Mouse (Mus musculus) Patski (cell line): Measurements from ENCODE around the gene Fgfr2. TPM values are rescaled to one million over a fixed set of nuclear protein-coding genes. Genes with fewer than 3 reads are reported as not detected.

Source experiments
- ATAC-seq: fragments of 100-300 bp; one replicate; pipeline ENCODE4 v1.8.0; 2021
- CTCF ChIA-PET: fragments of 350-600 bp; sonication (Branson Sonifier 250); formaldehyde crosslinking; loops from one replicate; lab custom pipeline; 2022; ENCODE audit warnings: inconsistent platforms; lab: Charles Lee
- POLR2A ChIA-PET: fragments of 350-600 bp; sonication (Branson Sonifier 250); formaldehyde crosslinking; loops from one replicate; lab custom pipeline; 2022; ENCODE audit warnings: antibody characterized with exemption, inconsistent platforms; lab: Charles Lee
- DNase-seq: peaks from one replicate; pipeline ENCODE4 v3.0.0-alpha.2; 2011; ENCODE audit warnings: low read depth, low spot score
- H3K27me3 ChIP-seq: fragments of 371-371 bp; one replicate; pipeline ENCODE4 v1.5.1; 2021
- CTCF ChIP-seq: fragments of 100-300 bp; IDR thresholded peaks from one replicate; pipeline ENCODE4 v1.5.1; 2021
- in situ Hi-C: fragments of 300-500 bp; cut with MboI; formaldehyde crosslinking; loops from 3 replicates; pipeline ENCODE4 v1.11.1; 2018; ENCODE audit warnings: low pct_unique_long_range_greater_than_20kb, mixed read lengths
- polyA plus RNA-seq: library from polyadenylated mRNA; unstranded; gene quantifications from one replicate; pipeline ENCODE4 v1.2.3, GENCODE M21; 2021

Gene Fgfr2
- polyA plus RNA-seq, 1 experiment from 2014 or later: 48.8 TPM

DNA sequence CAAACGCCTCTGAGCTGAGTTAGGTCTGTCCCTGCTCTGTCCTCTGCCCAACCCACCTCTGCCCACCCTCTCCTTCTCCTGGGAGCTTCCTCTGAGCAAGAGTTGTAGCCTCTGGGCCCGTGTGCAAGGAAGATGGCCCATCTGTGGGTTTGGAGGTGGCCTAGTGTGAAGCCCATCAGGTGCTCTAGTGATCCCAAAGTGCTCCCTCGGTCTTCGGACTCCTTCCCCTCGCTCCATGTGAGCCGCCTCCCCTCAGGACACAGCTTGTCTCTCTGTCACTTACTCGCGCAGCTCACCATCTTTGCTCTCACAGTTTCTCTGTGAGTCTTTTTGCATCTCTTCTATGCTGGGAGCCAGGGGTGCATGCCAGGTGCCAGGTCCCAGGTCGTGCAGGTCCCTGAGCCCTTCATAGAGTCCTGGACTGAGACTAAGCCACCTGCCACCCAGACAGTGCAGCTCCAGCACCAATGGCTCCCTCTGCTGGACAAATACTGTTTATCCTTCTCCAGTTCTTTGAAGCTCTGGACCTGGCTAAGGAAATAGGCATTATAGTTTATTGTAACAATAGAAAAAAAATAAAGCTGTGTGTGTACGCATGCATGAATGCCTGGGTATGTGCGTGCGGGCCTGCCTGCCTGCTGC lies 484.6 kb downstream of the Fgfr2 start:
- POLR2A ChIA-PET: no interaction called here
- in situ Hi-C loops: no loop called here
- peak; percentile 85 for TF ChIP-seq CTCF
- no peaks in the 10 kb centered on the region for H3K27me3 ChIP-seq
- DNase-seq (no peak), ATAC-seq (peak; percentile 45)
- CTCF ChIA-PET: interaction anchor here (0.6 to 3.2 kb wide), 10 partner anchors 9 to 87 kb away, joined by 3 to 12 read pairs (median 4); no protein-coding TSS in a partner anchor

DNA sequence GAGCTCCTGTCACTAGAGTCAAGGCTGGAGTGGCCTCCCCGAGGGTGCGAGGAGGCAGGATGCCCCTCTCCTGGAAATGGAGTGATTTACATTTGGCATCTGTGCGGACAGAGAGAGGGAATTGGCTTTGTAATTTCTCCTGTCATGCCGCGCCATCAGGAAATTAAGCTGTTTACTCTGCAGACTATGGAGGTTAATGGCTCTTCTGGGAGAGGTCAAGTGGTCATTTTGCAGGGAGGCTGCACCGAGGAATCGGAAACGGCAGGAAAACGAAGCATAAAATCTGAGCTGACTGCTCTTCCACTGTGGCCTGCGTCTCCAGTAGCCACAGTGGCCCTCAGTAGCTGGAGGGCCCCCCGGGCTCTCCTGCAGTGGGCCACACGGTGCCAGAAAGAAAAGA lies 485.9 kb downstream of the Fgfr2 start:
- TF ChIP-seq CTCF: no peak
- in situ Hi-C loops: no loop called here
- ATAC-seq (no peak), DNase-seq (no peak)
- CTCF ChIA-PET: interaction anchor here (1.3 to 3.2 kb wide), 3 partner anchors 8 to 23 kb away, joined by 3 to 12 read pairs (median 11); no protein-coding TSS in a partner anchor
- H3K27me3 ChIP-seq: no peaks in the 10 kb centered on the region
- POLR2A ChIA-PET: interaction anchor here (1.1 kb wide), 1 partner anchor 12 kb away, joined by 3 read pairs; no protein-coding TSS in a partner anchor

DNA sequence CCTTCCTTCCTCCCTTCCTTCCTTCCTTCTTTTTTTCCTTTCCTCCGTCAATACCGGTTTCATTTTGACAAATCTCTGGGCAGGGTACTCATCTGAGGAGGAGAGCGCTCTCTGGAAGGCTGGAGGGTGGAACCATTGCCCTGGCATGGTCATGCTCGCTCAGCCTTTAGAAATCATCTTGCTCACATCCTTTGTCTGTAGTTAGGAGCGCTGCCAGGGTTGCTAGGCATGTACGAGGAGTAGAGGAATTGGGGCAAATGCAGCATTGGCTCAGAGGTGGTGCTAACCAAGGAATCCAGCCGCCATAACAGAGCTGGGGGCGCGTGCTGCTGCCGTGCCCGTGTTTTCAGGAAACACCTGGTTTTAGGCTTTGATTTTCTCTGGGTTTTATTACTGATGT lies 491.8 kb downstream of the Fgfr2 start:
- no peaks in the 10 kb centered on the region for H3K27me3 ChIP-seq
- DNase-seq (no peak), ATAC-seq (no peak)
- ChIA-PET POLR2A (no interaction called here), CTCF (no interaction called here)
- TF ChIP-seq CTCF: no peak
- in situ Hi-C loops: no loop called here

DNA sequence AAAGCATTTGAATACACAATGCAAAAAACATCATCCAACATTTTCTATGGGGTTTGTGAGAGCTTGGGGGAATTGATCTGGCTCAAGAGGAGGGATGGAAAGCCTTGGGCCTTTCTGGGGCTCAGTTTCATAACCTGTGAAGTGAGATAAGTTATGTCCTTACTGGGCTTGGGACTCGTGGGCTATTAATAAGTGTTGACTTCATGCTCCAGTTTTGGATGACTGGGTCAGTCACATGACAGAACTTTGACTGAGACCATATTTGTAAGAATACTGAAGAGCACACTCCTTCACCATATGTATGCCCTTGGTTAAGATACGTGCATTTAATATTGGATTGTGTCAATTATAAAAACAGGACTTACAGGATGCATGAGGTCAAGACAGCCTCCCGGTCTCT lies 495.7 kb downstream of the Fgfr2 start:
- in situ Hi-C loops: no loop called here
- DNase-seq (no peak), ATAC-seq (no peak)
- TF ChIP-seq CTCF: no peak
- CTCF ChIA-PET: interaction anchor here (1.0 to 1.2 kb wide), 3 partner anchors 11 to 35 kb away, joined by 3 read pairs; no protein-coding TSS in a partner anchor
- POLR2A ChIA-PET: interaction anchor here (0.6 kb wide), 1 partner anchor 94 kb away, joined by 3 read pairs; no protein-coding TSS in a partner anchor
- no peaks in the 10 kb centered on the region for H3K27me3 ChIP-seq

DNA sequence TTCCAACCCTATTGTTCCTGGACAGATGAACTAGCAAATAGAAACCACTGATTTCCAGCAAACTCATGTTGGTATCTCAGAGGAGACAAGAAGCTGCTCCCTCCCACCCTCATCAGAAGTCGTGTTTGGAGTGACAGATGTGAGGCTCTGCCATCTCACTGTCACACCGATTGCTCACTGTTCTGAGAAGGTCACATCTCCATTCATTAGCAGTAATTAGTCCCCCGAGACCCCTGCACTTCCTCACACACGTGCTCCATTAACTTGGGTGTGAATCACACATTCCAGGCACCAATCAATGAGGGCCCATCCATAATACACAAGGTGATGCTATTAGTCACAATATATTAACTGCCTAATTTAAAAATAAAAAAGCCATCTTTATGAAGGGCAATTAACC lies 497.0 kb downstream of the Fgfr2 start:
- DNase-seq (no peak), ATAC-seq (no peak)
- ChIA-PET CTCF (interaction anchor here (1.7 to 3.0 kb wide), 2 partner anchors 8 to 12 kb away, joined by 4 to 12 read pairs; no protein-coding TSS in a partner anchor), POLR2A (no interaction called here)
- no peaks in the 10 kb centered on the region for H3K27me3 ChIP-seq
- in situ Hi-C loops: no loop called here
- TF ChIP-seq CTCF: no peak

DNA sequence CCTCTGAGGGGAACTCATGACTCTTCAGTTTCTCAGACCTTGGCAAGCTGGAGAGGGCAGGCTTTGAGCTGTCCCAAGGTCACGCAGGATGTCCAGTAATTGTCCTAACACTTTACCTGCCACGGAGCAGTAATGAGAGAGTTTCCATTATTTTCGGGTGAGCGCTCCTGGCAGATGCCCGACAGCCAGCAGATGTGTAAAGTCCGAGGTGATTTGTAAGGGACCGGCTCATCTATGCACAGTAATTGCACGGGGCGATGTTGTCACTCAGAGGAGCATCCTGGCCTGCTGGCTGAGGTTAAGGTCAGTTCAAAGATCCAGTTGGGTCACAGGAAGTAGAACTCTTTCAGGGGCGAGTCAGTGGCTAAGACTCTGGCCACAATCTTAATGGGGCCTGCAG lies 499.0 kb downstream of the Fgfr2 start:
- ChIA-PET POLR2A (no interaction called here), CTCF (interaction anchor here (1.4 to 3.0 kb wide), 2 partner anchors 10 to 14 kb away, joined by 3 to 12 read pairs; no protein-coding TSS in a partner anchor)
- no peaks in the 10 kb centered on the region for H3K27me3 ChIP-seq
- in situ Hi-C loops: loop anchor here (5.0 kb wide), 1 partner anchor 52 kb away; no protein-coding TSS in a partner anchor
- DNase-seq (no peak), ATAC-seq (no peak)
- TF ChIP-seq CTCF: no peak

DNA sequence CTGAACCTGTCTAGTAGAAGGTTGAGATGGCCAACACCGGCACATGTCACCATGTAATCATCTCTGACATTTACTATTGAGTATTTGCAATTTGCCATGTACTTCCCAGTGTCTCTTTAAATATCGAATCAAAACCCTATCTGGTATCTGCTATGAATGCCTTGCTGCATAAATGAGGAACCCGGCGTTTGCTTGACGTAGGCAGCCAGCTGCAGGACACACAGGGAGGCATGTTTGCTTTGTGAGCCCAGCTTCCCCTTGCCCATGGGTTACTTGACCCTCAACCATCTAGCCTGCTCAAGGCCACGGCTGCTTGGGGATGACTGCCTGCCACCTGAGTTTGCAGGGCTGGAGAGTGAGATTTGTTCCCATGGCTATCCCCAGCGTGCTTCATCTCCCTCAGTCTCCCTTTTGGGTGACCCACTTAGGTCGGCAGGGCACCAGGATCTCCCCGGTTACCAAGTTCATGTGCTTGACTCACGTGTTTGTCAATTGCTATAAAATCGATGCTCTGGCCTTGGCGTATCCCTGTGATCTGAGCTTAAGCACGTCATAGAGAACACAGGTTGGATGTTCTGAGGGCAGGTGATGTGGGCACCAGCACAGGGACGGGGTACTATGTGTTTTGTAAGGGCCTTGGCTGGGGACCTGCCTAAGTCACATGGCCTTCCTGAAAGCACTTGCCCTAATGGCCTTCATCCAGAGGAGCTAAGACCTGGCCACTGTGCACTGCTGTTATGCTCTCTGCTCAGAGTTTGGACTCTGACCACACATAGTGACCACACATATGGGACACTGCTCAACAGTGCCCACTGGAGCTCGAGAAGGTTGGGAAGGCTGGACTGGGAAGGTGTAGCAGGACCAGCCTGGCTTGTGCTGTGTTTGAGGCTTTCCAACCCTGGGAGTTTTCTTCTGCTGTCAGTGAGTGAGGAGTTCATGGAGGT lies 502.9 kb downstream of the Fgfr2 start:
- POLR2A ChIA-PET: no interaction called here
- ATAC-seq: no peak

DNA sequence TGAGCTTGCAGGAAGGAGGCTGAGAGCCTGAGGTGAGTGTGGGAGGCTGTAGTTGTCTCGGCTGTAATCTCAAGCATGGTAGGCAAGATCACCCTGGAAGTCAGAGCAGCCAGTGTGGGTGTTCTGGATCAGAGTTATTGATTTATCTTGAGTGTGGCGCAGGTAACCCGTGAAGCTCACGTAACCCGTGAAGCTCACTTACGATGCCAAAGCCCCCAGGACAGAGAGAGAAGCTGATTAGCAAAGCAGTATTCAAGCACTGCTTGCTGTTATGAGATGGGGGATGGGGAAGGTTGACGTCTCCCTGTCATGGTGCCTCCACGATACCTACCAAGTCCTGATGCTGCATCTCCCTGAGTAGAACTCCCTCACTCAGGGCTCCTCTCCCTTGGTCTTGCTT lies 503.6 kb downstream of the Fgfr2 start:
- in situ Hi-C loops: no loop called here
- H3K27me3 ChIP-seq: no peaks in the 10 kb centered on the region
- ATAC-seq (no peak), DNase-seq (no peak)
- ChIA-PET POLR2A (no interaction called here), CTCF (no interaction called here)
- TF ChIP-seq CTCF: no peak

More for the DNA sequence above, 502.9 kb downstream of the Fgfr2 start:
- TF ChIP-seq CTCF: no peak
- CTCF ChIA-PET: interaction anchor here (1.0 kb wide), 1 partner anchor 12 kb away, joined by 3 read pairs; no protein-coding TSS in a partner anchor
- no peak for DNase-seq
- in situ Hi-C loops: loop anchor here (5.0 kb wide), 1 partner anchor 48 kb away; no protein-coding TSS in a partner anchor
- H3K27me3 ChIP-seq: no peaks in the 10 kb centered on the region

DNA sequence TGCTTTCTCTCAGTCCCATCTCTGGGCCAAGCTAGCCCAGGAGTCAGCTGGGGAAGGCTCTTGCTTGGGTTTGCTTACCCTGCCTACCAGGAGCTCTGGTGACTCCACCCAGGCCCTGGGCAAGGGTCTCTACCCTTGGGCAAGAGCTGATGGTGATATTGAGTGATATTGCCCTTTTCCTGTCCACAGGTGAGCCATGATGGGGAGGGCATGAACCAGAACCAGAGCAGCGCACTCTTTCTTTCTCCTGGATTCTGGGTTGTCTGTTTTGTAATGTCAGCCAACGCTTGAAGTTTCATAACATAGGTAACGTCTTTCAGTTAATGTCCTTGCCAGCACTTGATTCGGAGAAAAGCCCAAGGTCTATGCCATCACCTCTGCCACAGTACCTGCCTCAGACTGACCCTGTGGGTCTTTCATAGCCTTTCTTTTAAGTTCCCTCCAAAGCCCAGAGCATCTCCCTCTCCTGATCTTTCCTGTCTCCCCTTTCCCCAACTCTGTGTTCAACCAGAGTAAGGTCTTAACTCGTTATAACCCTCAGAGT lies 506.1 kb downstream of the Fgfr2 start:
- H3K27me3 ChIP-seq: no peaks in the 10 kb centered on the region
- POLR2A ChIA-PET: interaction anchor here (1.2 kb wide), 1 partner anchor 41 kb away, joined by 3 read pairs; no protein-coding TSS in a partner anchor
- in situ Hi-C loops: no loop called here
- TF ChIP-seq CTCF: no peak
- ATAC-seq: no peak
- CTCF ChIA-PET: no interaction called here
- no peak for DNase-seq

DNA sequence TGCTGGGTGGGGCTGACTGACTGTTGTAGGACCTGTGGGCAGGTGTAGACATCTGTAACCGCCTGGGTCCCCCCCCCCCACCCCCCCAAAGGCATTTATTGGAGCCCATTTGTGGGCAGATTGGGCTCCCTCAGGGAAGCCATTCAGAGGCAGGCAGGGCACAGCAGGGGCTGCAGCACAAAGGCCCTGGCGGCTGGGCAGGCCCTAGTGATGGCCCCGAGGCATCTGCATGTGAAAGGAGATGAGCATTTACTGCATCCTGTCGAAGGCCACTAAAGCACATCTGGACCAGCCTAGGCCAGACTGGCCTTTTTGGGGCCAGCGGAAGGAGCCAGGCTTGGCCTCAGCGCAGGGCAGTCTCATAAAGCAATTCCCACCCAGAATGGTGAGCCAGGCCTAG lies 506.8 kb downstream of the Fgfr2 start:
- DNase-seq (no peak), ATAC-seq (no peak)
- no peak for TF ChIP-seq CTCF
- ChIA-PET CTCF (no interaction called here), POLR2A (interaction anchor here (1.2 kb wide), 1 partner anchor 41 kb away, joined by 3 read pairs; no protein-coding TSS in a partner anchor)
- H3K27me3 ChIP-seq: no peaks in the 10 kb centered on the region
- in situ Hi-C loops: no loop called here
